Mouse (Mus musculus) G1E-ER4 (cell line): ENCODE measurements around the gene Mprip. TPM values are rescaled to one million over a fixed set of nuclear protein-coding genes. Genes with fewer than 3 reads are reported as not detected.

Experiments used
- GATA1 ChIP-seq: IDR thresholded peaks from one replicate; pipeline ENCODE4 v1.8.0; 2012; ENCODE audit warnings: low read length, inconsistent platforms
- polyA plus RNA-seq: library from polyadenylated mRNA; stranded (reverse); fragments of >175 nt; gene quantifications from 2 replicates; pipeline ENCODE4 v1.2.3, GENCODE M21; 2012

Mprip gene
- polyA plus RNA-seq, 1 experiment = 48.1 TPM

GRCm38 (mm10) chr11:59641227-59641626, 19.9 kb upstream of the Mprip start:
- no peak for TF ChIP-seq GATA1

GRCm38 (mm10) chr11:59642420-59642819, 18.7 kb upstream of the Mprip start:
- TF ChIP-seq GATA1 = no peak

- no peak for TF ChIP-seq GATA1
Measured at GRCm38 (mm10) chr11:59645036-59645435, 16.1 kb upstream of the Mprip start.

GRCm38 (mm10) chr11:59649058-59649457, 12.0 kb upstream of the Mprip start:
- TF ChIP-seq GATA1 = no peak

GRCm38 (mm10) chr11:59653003-59653402, 8.1 kb upstream of the Mprip start:
- no peak for TF ChIP-seq GATA1

GRCm38 (mm10) chr11:59653547-59653946, 7.6 kb upstream of the Mprip start:
- TF ChIP-seq GATA1 = no peak

- TF ChIP-seq GATA1 = no peak
Measured at GRCm38 (mm10) chr11:59655337-59655736, 5.8 kb upstream of the Mprip start.

- no peak for TF ChIP-seq GATA1
Measured at GRCm38 (mm10) chr11:59656016-59656415, 5.1 kb upstream of the Mprip start.

- TF ChIP-seq GATA1 = no peak
Measured at GRCm38 (mm10) chr11:59661601-59662248, 620 bp downstream of the Mprip start.

GRCm38 (mm10) chr11:59662249-59662788, 1.2 kb downstream of the Mprip start:
- no peak for TF ChIP-seq GATA1

GRCm38 (mm10) chr11:59662877-59663775, 2.0 kb downstream of the Mprip start:
- no peak for TF ChIP-seq GATA1

GRCm38 (mm10) chr11:59663776-59664320, 2.7 kb downstream of the Mprip start:
- TF ChIP-seq GATA1 = no peak

- TF ChIP-seq GATA1 = no peak
Measured at GRCm38 (mm10) chr11:59664818-59665217, 3.7 kb downstream of the Mprip start.

- no peak for TF ChIP-seq GATA1
Measured at GRCm38 (mm10) chr11:59671049-59671693, 10.1 kb downstream of the Mprip start.

- TF ChIP-seq GATA1 = no peak
Measured at GRCm38 (mm10) chr11:59674013-59674412, 12.9 kb downstream of the Mprip start.

GRCm38 (mm10) chr11:59677767-59678166, 16.7 kb downstream of the Mprip start:
- TF ChIP-seq GATA1 = no peak
